Mouse (Mus musculus): Measurements from ENCODE around the gene Mier3.
A peak's percentile ranks its signal among the peaks of the same experiment; 100 is the strongest.

DNA sequence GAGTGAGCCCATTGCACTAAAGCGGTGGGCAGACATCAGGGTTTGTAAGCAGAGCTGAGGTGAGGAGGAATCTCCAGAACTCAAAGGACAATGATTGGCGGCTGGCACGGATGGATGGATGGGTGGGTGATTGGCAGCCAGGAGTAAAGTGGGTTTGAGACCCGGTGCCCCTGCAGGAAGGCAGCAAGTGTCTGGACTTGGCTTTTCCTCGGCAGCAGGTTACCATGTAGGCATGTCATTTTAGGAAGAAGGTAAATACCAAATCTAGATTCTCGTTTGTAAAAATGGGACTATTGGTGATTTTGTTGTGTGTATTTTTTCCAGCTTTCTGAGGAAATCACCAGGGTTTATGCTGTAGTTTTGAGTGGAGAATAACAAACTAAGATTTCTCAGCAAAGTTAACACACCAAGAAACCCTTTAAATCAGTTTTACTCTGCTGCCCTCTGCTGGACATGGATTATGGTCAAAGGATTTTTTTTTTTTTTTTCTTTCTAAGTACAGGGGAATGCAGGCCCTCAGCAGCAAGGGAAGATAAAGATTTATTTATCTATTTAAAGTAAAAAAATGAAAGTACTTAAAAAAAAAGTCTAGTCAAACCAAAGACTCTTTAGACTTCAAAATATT, 61.3 kb downstream of the Mier3 start:
- TF ChIP-seq EP300 (IDR thresholded peaks at IDR 0.05; ENCODE audit: low read depth), result no peak
- peak; percentile 70 for TF ChIP-seq CTCF (IDR thresholded peaks at IDR 0.05; ENCODE audit: low read depth)
